Mouse (Mus musculus) liver, embryonic 15.5 days (tissue): Measurements from ENCODE around the gene Pdcd1lg2. TPM values are rescaled to one million over a fixed set of nuclear protein-coding genes. Genes with fewer than 3 reads are reported as not detected.

ENCODE experiments used
- polyA plus RNA-seq: library from polyadenylated mRNA; unstranded; fragments of >200 nt; fragmentation: Nextera tagmentation; extraction: Ambion mirVana; gene quantifications from 2 replicates; pipeline ENCODE4 v1.2.1, GENCODE M21; 2015

The Pdcd1lg2 gene
- polyA plus RNA-seq, 1 experiment from 2014 or later = not detected

Other genes starting within 250 kb of the Pdcd1lg2 start
- gene Jak2, start 159.1 kb upstream of the Pdcd1lg2 start, polyA plus RNA-seq = 11.4 and 11.8 TPM in 2 replicates
- gene Insl6, start 85.6 kb upstream of the Pdcd1lg2 start, polyA plus RNA-seq = 0.46 and 0.76 TPM in 2 replicates
- not detected in 2 replicates for gene Rln1, start 76.2 kb upstream of the Pdcd1lg2 start, polyA plus RNA-seq
- 28.9 and 29.8 TPM in 2 replicates for gene Plgrkt, start 43.5 kb upstream of the Pdcd1lg2 start, polyA plus RNA-seq
- 0.76 and 1.1 TPM in 2 replicates for gene Cd274, start 43.5 kb upstream of the Pdcd1lg2 start, polyA plus RNA-seq
- gene Ric1, start 111.4 kb downstream of the Pdcd1lg2 start, polyA plus RNA-seq = 2.7 TPM in 2 replicates
- gene Ermp1, start 237.5 kb downstream of the Pdcd1lg2 start, polyA plus RNA-seq = 10.6 and 11.0 TPM in 2 replicates